ENCODE assay signal across 7 mouse cellular contexts in genomic region chr8:118274243-118274642, GRCm38 (mm10). TPM values are rescaled to one million over a fixed set of nuclear protein-coding genes. Genes with fewer than 3 reads are reported as not detected.
"Had no signal": no experiment of that assay in that cellular context is flagged by ENCODE, and none has a peak within 500 bp of the region (broad histone marks: within the 10 kb centered on the region; RNA-seq: fewer than 3 reads in every experiment).

No protein-coding gene starts in this region.

- H3K36me3 ChIP-seq: intestine, embryonic 15.5 days; limb, embryonic 13.5 days; liver, embryonic 15.5 days; neural tube, embryonic 13.5 days had no signal

- H3K27me3 ChIP-seq: intestine, embryonic 15.5 days; liver, embryonic 15.5 days; neural tube, embryonic 13.5 days had no signal

- DNase-seq: thymus, adult 18-20 months had no signal

- H3K4me2 ChIP-seq: intestine, embryonic 15.5 days; limb, embryonic 13.5 days; liver, embryonic 15.5 days; neural tube, embryonic 13.5 days had no signal

- H3K9ac ChIP-seq: intestine, embryonic 15.5 days; limb, embryonic 13.5 days; liver, embryonic 15.5 days; neural tube, embryonic 13.5 days had no signal

- H3K4me1 ChIP-seq: liver, embryonic 15.5 days had no signal

- H3K27ac ChIP-seq: intestine, embryonic 15.5 days; limb, embryonic 13.5 days; liver, embryonic 15.5 days; neural tube, embryonic 13.5 days had no signal

- ATAC-seq: intestine, embryonic 15.5 days had no signal

- H3K4me3 ChIP-seq: intestine, embryonic 15.5 days; limb, embryonic 13.5 days; liver, embryonic 15.5 days; myocyte; neural tube, embryonic 13.5 days had no signal

- H3K9me3 ChIP-seq: intestine, embryonic 15.5 days; limb, embryonic 13.5 days; liver, embryonic 15.5 days; neural tube, embryonic 13.5 days had no signal

RNA-seq across cellular contexts. Expression of gene Cdh13, which starts 9.3 kb away (rescaled TPM):
- total RNA-seq: megakaryocyte, adult 5-6 weeks had no signal
